Mouse (Mus musculus) midbrain, postnatal 0 days (tissue): ENCODE data around the gene Dld. TPM values are rescaled to one million over a fixed set of nuclear protein-coding genes. Genes with fewer than 3 reads are reported as not detected.

Experiments
- ATAC-seq: fragments of 200-750 bp; cut with Nextera tagmentation; 2 replicates; pipeline ENCODE4 v1.8.0; 2017; ENCODE audit warnings: moderate number of reproducible peaks, mild to moderate bottlenecking, moderate TSS enrichment, moderate library complexity; ENCODE audit not compliant: low FRiP score
- DNase-seq: peaks from one replicate; pipeline ENCODE4 v3.0.0-alpha.2; 2015; ENCODE audit warnings: low spot score
- H3K27ac ChIP-seq: fragments of 300-500 bp; sonication (generic); 2 replicates; pipeline ENCODE4 v1.5.1; 2014; ENCODE audit warnings: low read depth, mild to moderate bottlenecking, low read length, mixed read lengths
- H3K27me3 ChIP-seq: fragments of 300-500 bp; sonication (generic); 2 replicates; pipeline ENCODE4 v1.6.1; 2014; ENCODE audit warnings: low read length, control low read depth, mixed read lengths; ENCODE audit not compliant: insufficient read depth
- H3K36me3 ChIP-seq: fragments of 300-500 bp; sonication (generic); 2 replicates; pipeline ENCODE4 v1.6.1; 2014; ENCODE audit warnings: low read length, control low read depth, mixed read lengths; ENCODE audit not compliant: insufficient read depth
- H3K4me1 ChIP-seq: fragments of 300-500 bp; sonication (generic); 2 replicates; pipeline ENCODE4 v1.6.1; 2014; ENCODE audit warnings: mild to moderate bottlenecking, control low read depth, antibody characterized with exemption, low read length, mixed read lengths; ENCODE audit not compliant: insufficient read depth
- H3K4me2 ChIP-seq: fragments of 300-500 bp; sonication (generic); 2 replicates; pipeline ENCODE4 v1.6.1; 2014; ENCODE audit warnings: low read depth, mild to moderate bottlenecking, low read length, mixed read lengths; ENCODE audit not compliant: poor library complexity, severe bottlenecking
- H3K4me3 ChIP-seq: fragments of 300-500 bp; sonication (generic); 2 replicates; pipeline ENCODE4 v1.5.1; 2014; ENCODE audit warnings: low read depth, mild to moderate bottlenecking, low read length, moderate library complexity
- H3K9ac ChIP-seq: fragments of 300-500 bp; sonication (generic); replicated peaks from 2 replicates; pipeline ENCODE4 v1.6.1; 2014; ENCODE audit warnings: mild to moderate bottlenecking, low read length, moderate library complexity, mixed read lengths; ENCODE audit not compliant: poor library complexity, severe bottlenecking
- H3K9me3 ChIP-seq: fragments of 300-500 bp; sonication (generic); 2 replicates; pipeline ENCODE4 v1.6.1; 2016; ENCODE audit warnings: low read length, control low read depth
- CTCF ChIP-seq: IDR thresholded peaks from 2 replicates; pipeline ENCODE4 v1.5.1; 2016; ENCODE audit warnings: antibody characterized with exemption, mild to moderate bottlenecking
- WGBS: fragments of 180-500 bp; shearing (Covaris S2); extraction: QIAGEN DNeasy Blood & Tissue Kit; methylation state at CpG from one replicate; pipeline ENCODE4 v1.1.7; 2014; 5-methylcytosine and 5-hydroxymethylcytosine counted together
- polyA plus RNA-seq: library from polyadenylated mRNA; unstranded; fragments of >200 nt; fragmentation: Nextera tagmentation; extraction: Ambion mirVana; gene quantifications from 2 replicates; pipeline ENCODE4 v1.2.1, GENCODE M21; 2015
- total RNA-seq: library from RNA; depleted of rRNA; stranded (reverse); fragments of >200 nt; gene quantifications from 2 replicates; pipeline ENCODE4 v1.2.3, GENCODE M21; 2014

The Dld gene
- total and polyA plus RNA-seq, 2 experiments from 2014 or later = 41.0 to 122 TPM

- H3K9ac ChIP-seq = no peak overlapping the region
- ATAC-seq (no peak), DNase-seq (no peak)
- no peaks in the 10 kb centered on the region for H3K9me3 ChIP-seq
- 78% methylated on average over 3 of the region's 3 CpGs for WGBS
- H3K4me1 ChIP-seq = no peaks in the 10 kb centered on the region
- no peaks in the 10 kb centered on the region for H3K36me3 ChIP-seq
- H3K4me3 ChIP-seq = no peak overlapping the region
- no peak overlapping the region for H3K4me2 ChIP-seq
- H3K27me3 ChIP-seq = no peaks in the 10 kb centered on the region
- no peak for TF ChIP-seq CTCF
- no peak overlapping the region for H3K27ac ChIP-seq
Measured at GRCm38 (mm10) chr12:31387303-31387702, 36.0 kb upstream of the Dld start.

- no peak for TF ChIP-seq CTCF
- no peak overlapping the region for H3K9ac ChIP-seq
- H3K27ac ChIP-seq = no peak overlapping the region
- no peaks in the 10 kb centered on the region for H3K36me3 ChIP-seq
- H3K9me3 ChIP-seq = no peaks in the 10 kb centered on the region
- no peaks in the 10 kb centered on the region for H3K4me1 ChIP-seq
- H3K4me2 ChIP-seq = no peak overlapping the region
- no peaks in the 10 kb centered on the region for H3K27me3 ChIP-seq
- no peak overlapping the region for H3K4me3 ChIP-seq
- ATAC-seq = no peak
- DNase-seq = no peak
- 66% methylated on average over 2 of the region's 2 CpGs for WGBS
Measured at GRCm38 (mm10) chr12:31382451-31382850, 31.2 kb upstream of the Dld start.

- Histone ChIP-seq H3K27me3 (no peaks in the 10 kb centered on the region), H3K4me3 (no peak overlapping the region), H3K4me1 (no peaks in the 10 kb centered on the region), H3K9ac (no peak overlapping the region), H3K9me3 (no peaks in the 10 kb centered on the region), H3K36me3 (no peaks in the 10 kb centered on the region), H3K4me2 (no peak overlapping the region), H3K27ac (no peak overlapping the region)
- TF ChIP-seq CTCF = no peak
- 27% methylated on average over 2 of the region's 2 CpGs for WGBS
- ATAC-seq (no peak), DNase-seq (peak; percentile 28)
Measured at GRCm38 (mm10) chr12:31380878-31381277, 29.6 kb upstream of the Dld start.

- no peak overlapping the region for H3K4me3 ChIP-seq
- no peak for ATAC-seq
- no peak for DNase-seq
- H3K36me3 ChIP-seq = no peaks in the 10 kb centered on the region
- no peaks in the 10 kb centered on the region for H3K9me3 ChIP-seq
- H3K9ac ChIP-seq = no peak overlapping the region
- 78% methylated on average over 11 of the region's 11 CpGs for WGBS
- no peaks in the 10 kb centered on the region for H3K4me1 ChIP-seq
- H3K4me2 ChIP-seq = no peak overlapping the region
- no peak overlapping the region for H3K27ac ChIP-seq
- TF ChIP-seq CTCF = no peak
- no peaks in the 10 kb centered on the region for H3K27me3 ChIP-seq
Measured at GRCm38 (mm10) chr12:31377241-31377640, 26.0 kb upstream of the Dld start.

- no peaks in the 10 kb centered on the region for H3K4me1 ChIP-seq
- H3K4me2 ChIP-seq = peak overlapping the region; percentile 50
- no peak overlapping the region for H3K9ac ChIP-seq
- peak overlapping the region; percentile 26; the same call in 1 of the 2 replicates for H3K4me3 ChIP-seq
- peak; percentile 67 for TF ChIP-seq CTCF
- peak; percentile 32; the same call in 1 of the 2 replicates for ATAC-seq
- H3K27me3 ChIP-seq = no peaks in the 10 kb centered on the region
- H3K36me3 ChIP-seq = no peaks in the 10 kb centered on the region
- H3K27ac ChIP-seq = no peak overlapping the region
- peak; percentile 54 for DNase-seq
- H3K9me3 ChIP-seq = no peaks in the 10 kb centered on the region
- WGBS = 12% methylated on average over 13 of the region's 13 CpGs
Measured at GRCm38 (mm10) chr12:31376326-31376950, 25.2 kb upstream of the Dld start.

GRCm38 (mm10) chr12:31375283-31375615 is 24.0 kb upstream of the Dld start:
- H3K4me2 ChIP-seq = no peak overlapping the region
- no peak for DNase-seq
- H3K9ac ChIP-seq = no peak overlapping the region
- no peaks in the 10 kb centered on the region for H3K27me3 ChIP-seq
- no peaks in the 10 kb centered on the region for H3K9me3 ChIP-seq
- no peak for ATAC-seq
- H3K36me3 ChIP-seq = no peaks in the 10 kb centered on the region
- TF ChIP-seq CTCF = no peak
- H3K4me3 ChIP-seq = no peak overlapping the region
- H3K4me1 ChIP-seq = no peaks in the 10 kb centered on the region
- no peak overlapping the region for H3K27ac ChIP-seq
- WGBS = 76% methylated on average over 4 of the region's 4 CpGs
